Mouse (Mus musculus): ENCODE measurements at regions not wholly inside any gene's neighbourhood (a gene's known extent, or its start where the extent isn't known, plus 50 kb on each side); places are given as distances from the start of the nearest gene placed in this dataset.

DNA sequence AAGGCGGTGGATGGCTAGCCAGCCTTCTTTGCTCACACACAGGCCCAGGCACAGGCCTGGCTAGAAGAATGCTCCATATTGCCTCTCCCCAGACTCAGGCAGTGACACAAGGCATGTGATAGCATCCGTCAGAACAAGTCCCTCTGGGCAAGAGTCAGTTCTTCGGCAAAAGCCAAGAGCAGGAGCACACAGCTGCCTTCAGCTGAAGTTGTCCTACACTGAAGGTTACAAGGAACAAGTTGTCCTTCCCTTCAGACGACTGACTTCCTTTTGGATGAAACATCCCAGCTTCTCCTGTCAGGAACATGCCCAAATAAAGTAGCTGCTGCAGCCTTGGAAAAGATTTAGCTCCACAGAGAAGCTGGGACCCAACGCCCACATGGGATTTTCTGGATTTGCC is 117.1 kb downstream of the Tmem17 start:
- no peaks in the 10 kb centered on the region for H3K36me3 ChIP-seq (ENCODE audit: control insufficient read depth, insufficient read depth)
- no peaks in the 10 kb centered on the region for H3K27me3 ChIP-seq (ENCODE audit: control insufficient read depth, insufficient read depth, insufficient read length)
- H3K79me2 ChIP-seq (ENCODE audit: control insufficient read depth, insufficient read depth): no peaks in the 10 kb centered on the region
- H3K4me3 ChIP-seq: peak overlapping the region; percentile 11
- peak overlapping the region; percentile 92 for H3K4me2 ChIP-seq (ENCODE audit: low read depth)
- TF ChIP-seq REST (IDR thresholded peaks at IDR 0.05; ENCODE audit: insufficient read depth, insufficient read length) (no peak), MAX (IDR thresholded peaks at IDR 0.05; ENCODE audit: low read depth) (no peak), E2F4 (IDR thresholded peaks at IDR 0.05; ENCODE audit: insufficient read depth) (no peak), CEBPB (IDR thresholded peaks at IDR 0.05; ENCODE audit: insufficient read depth, poor library complexity, severe bottlenecking) (no peak), POLR2A (IDR thresholded peaks at IDR 0.05; ENCODE audit: insufficient read length, low read depth) (no peak), TCF3 (IDR thresholded peaks at IDR 0.05; ENCODE audit: insufficient read length, low read depth) (no peak), POLR2AphosphoS2 (IDR thresholded peaks at IDR 0.05; ENCODE audit: insufficient read length, low read depth) (no peak), MYOG (IDR thresholded peaks at IDR 0.05; ENCODE audit: control insufficient read depth in 1 of 3, insufficient read depth in 1 of 3, insufficient read length in 2 of 3, low read depth in 2 of 3) (no peak), MYOD1 (IDR thresholded peaks at IDR 0.05; ENCODE audit: control insufficient read depth in 1 of 3, insufficient read length in 2 of 3, low read depth in 2 of 3) (no peak), SRF (IDR thresholded peaks at IDR 0.05; ENCODE audit: control insufficient read depth, insufficient read length, low read depth) (no peak), USF1 (IDR thresholded peaks at IDR 0.05; ENCODE audit: low read depth) (no peak), TCF12 (IDR thresholded peaks at IDR 0.05; ENCODE audit: insufficient read depth, poor library complexity, severe bottlenecking) (no peak)
- H3ac ChIP-seq (ENCODE audit: control insufficient read depth, insufficient read length): no peak overlapping the region

DNA sequence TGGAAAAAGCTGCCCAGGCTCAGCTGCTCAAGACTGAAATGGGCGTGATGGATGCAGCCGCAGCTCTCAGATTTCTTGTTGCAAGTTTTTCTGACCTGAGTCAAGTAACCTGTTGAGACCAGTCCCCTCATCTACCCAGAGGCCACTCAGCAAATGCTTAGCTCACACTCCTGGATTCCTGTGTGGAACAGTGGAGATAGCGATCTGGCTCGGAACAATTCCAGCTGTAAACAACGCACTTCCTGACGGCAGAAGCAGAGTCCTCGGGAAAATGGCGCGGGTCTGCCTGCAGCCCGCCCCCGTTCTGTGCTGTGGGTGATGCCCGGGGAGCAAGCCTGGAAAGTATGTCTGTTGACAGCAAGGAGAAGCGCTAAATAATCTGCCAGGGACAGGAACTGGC is 117.7 kb downstream of the Tmem17 start:
- no peaks in the 10 kb centered on the region for H3K79me2 ChIP-seq (ENCODE audit: control insufficient read depth, insufficient read depth)
- TF ChIP-seq POLR2AphosphoS2 (IDR thresholded peaks at IDR 0.05; ENCODE audit: insufficient read length, low read depth) (no peak), E2F4 (IDR thresholded peaks at IDR 0.05; ENCODE audit: insufficient read depth) (no peak), POLR2A (IDR thresholded peaks at IDR 0.05; ENCODE audit: insufficient read length, low read depth) (no peak), CEBPB (IDR thresholded peaks at IDR 0.05; ENCODE audit: insufficient read depth, poor library complexity, severe bottlenecking) (no peak), TCF3 (IDR thresholded peaks at IDR 0.05; ENCODE audit: insufficient read length, low read depth) (no peak), MAX (IDR thresholded peaks at IDR 0.05; ENCODE audit: low read depth) (no peak), REST (IDR thresholded peaks at IDR 0.05; ENCODE audit: insufficient read depth, insufficient read length) (no peak), TCF12 (IDR thresholded peaks at IDR 0.05; ENCODE audit: insufficient read depth, poor library complexity, severe bottlenecking) (no peak), MYOG (IDR thresholded peaks at IDR 0.05; ENCODE audit: control insufficient read depth in 1 of 3, insufficient read depth in 1 of 3, insufficient read length in 2 of 3, low read depth in 2 of 3) (no peak), SRF (IDR thresholded peaks at IDR 0.05; ENCODE audit: control insufficient read depth, insufficient read length, low read depth) (no peak)
- H3K27me3 ChIP-seq (ENCODE audit: control insufficient read depth, insufficient read depth, insufficient read length): no peaks in the 10 kb centered on the region
- no peak overlapping the region for H3ac ChIP-seq (ENCODE audit: control insufficient read depth, insufficient read length)
- H3K4me3 ChIP-seq: peak overlapping the region; percentile 11
- H3K4me2 ChIP-seq (ENCODE audit: low read depth): peak overlapping the region; percentile 92
- H3K36me3 ChIP-seq (ENCODE audit: control insufficient read depth, insufficient read depth): no peaks in the 10 kb centered on the region

DNA sequence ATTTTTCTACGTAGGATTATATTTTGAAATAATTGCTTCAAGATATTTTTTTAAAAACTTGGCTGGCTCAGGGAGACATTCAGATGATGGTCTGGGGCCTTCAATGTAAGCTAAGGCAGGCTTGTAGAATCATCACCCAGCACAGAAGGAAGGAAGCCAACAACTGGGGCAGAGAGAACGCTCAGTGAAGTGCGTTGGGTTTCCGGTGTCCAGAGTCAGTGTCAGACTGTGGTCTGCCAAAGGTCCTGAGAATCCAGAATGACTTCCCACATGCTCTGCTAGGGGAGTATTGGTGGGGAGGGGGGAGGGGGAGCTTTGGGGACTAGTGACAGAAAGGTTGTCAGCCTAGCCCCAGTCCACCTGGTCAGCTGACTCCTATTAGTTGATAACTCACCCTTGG is 118.1 kb downstream of the Tmem17 start:
- no peak overlapping the region for H3ac ChIP-seq (ENCODE audit: control insufficient read depth, insufficient read length)
- no peaks in the 10 kb centered on the region for H3K36me3 ChIP-seq (ENCODE audit: control insufficient read depth, insufficient read depth)
- TF ChIP-seq MYOG (IDR thresholded peaks at IDR 0.05; ENCODE audit: control insufficient read depth in 1 of 3, insufficient read depth in 1 of 3, insufficient read length in 2 of 3, low read depth in 2 of 3) (no peak), MYOD1 (IDR thresholded peaks at IDR 0.05; ENCODE audit: control insufficient read depth in 1 of 3, insufficient read length in 2 of 3, low read depth in 2 of 3) (no peak), E2F4 (IDR thresholded peaks at IDR 0.05; ENCODE audit: insufficient read depth) (no peak), CEBPB (IDR thresholded peaks at IDR 0.05; ENCODE audit: insufficient read depth, poor library complexity, severe bottlenecking) (no peak), POLR2A (IDR thresholded peaks at IDR 0.05; ENCODE audit: insufficient read length, low read depth) (no peak), TCF12 (IDR thresholded peaks at IDR 0.05; ENCODE audit: insufficient read depth, poor library complexity, severe bottlenecking) (no peak), MAX (IDR thresholded peaks at IDR 0.05; ENCODE audit: low read depth) (no peak), SRF (IDR thresholded peaks at IDR 0.05; ENCODE audit: control insufficient read depth, insufficient read length, low read depth) (no peak), TCF3 (IDR thresholded peaks at IDR 0.05; ENCODE audit: insufficient read length, low read depth) (no peak), POLR2AphosphoS2 (IDR thresholded peaks at IDR 0.05; ENCODE audit: insufficient read length, low read depth) (no peak), REST (IDR thresholded peaks at IDR 0.05; ENCODE audit: insufficient read depth, insufficient read length) (no peak), USF1 (IDR thresholded peaks at IDR 0.05; ENCODE audit: low read depth) (no peak)
- H3K79me2 ChIP-seq (ENCODE audit: control insufficient read depth, insufficient read depth): no peaks in the 10 kb centered on the region
- H3K4me3 ChIP-seq: peak overlapping the region; percentile 11
- H3K4me2 ChIP-seq (ENCODE audit: low read depth): peak overlapping the region; percentile 92
- H3K27me3 ChIP-seq (ENCODE audit: control insufficient read depth, insufficient read depth, insufficient read length): no peaks in the 10 kb centered on the region

DNA sequence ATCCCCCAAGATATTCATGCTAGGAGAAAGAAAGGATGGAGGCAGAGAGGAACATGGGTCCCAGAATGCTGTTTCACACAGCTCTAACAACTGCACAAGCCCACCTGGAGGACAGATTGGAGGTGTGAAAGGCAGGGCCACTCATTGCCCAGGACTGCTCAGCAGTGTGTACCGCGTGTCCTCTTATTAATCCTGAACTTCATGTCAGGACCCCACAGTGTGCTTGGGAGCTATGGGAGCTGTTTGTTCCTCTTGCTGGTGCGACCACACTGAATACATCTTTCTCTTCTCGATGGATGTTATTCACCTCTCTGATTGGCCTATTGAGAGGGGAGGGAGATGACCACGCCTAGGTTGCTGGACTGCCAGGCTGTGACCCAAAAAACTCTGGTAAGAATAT is 119.1 kb downstream of the Tmem17 start:
- H3K36me3 ChIP-seq (ENCODE audit: control insufficient read depth, insufficient read depth): no peaks in the 10 kb centered on the region
- TF ChIP-seq MYOD1 (IDR thresholded peaks at IDR 0.05; ENCODE audit: control insufficient read depth in 1 of 3, insufficient read length in 2 of 3, low read depth in 2 of 3): no peak
- TF ChIP-seq E2F4 (IDR thresholded peaks at IDR 0.05; ENCODE audit: insufficient read depth): no peak
- no peak for TF ChIP-seq POLR2AphosphoS2 (IDR thresholded peaks at IDR 0.05; ENCODE audit: insufficient read length, low read depth)
- no peak for TF ChIP-seq MYOG (IDR thresholded peaks at IDR 0.05; ENCODE audit: control insufficient read depth in 1 of 3, insufficient read depth in 1 of 3, insufficient read length in 2 of 3, low read depth in 2 of 3)
- TF ChIP-seq TCF3 (IDR thresholded peaks at IDR 0.05; ENCODE audit: insufficient read length, low read depth): no peak
- no peak for TF ChIP-seq USF1 (IDR thresholded peaks at IDR 0.05; ENCODE audit: low read depth)
- no peak for TF ChIP-seq MAX (IDR thresholded peaks at IDR 0.05; ENCODE audit: low read depth)
- no peak for TF ChIP-seq REST (IDR thresholded peaks at IDR 0.05; ENCODE audit: insufficient read depth, insufficient read length)
- no peak for TF ChIP-seq CEBPB (IDR thresholded peaks at IDR 0.05; ENCODE audit: insufficient read depth, poor library complexity, severe bottlenecking)
- no peak for TF ChIP-seq SRF (IDR thresholded peaks at IDR 0.05; ENCODE audit: control insufficient read depth, insufficient read length, low read depth)
- no peak for TF ChIP-seq TCF12 (IDR thresholded peaks at IDR 0.05; ENCODE audit: insufficient read depth, poor library complexity, severe bottlenecking)
- no peak for TF ChIP-seq POLR2A (IDR thresholded peaks at IDR 0.05; ENCODE audit: insufficient read length, low read depth)
- no peaks in the 10 kb centered on the region for H3K79me2 ChIP-seq (ENCODE audit: control insufficient read depth, insufficient read depth)
- H3ac ChIP-seq (ENCODE audit: control insufficient read depth, insufficient read length): no peak overlapping the region
- no peaks in the 10 kb centered on the region for H3K27me3 ChIP-seq (ENCODE audit: control insufficient read depth, insufficient read depth, insufficient read length)
- H3K4me3 ChIP-seq: no peak overlapping the region
- no peak overlapping the region for H3K4me2 ChIP-seq (ENCODE audit: low read depth)
